Mouse (Mus musculus) liver, embryonic 14 days (tissue): Measurements from ENCODE around the gene Dnajc12. TPM values are rescaled to one million over a fixed set of nuclear protein-coding genes. Genes with fewer than 3 reads are reported as not detected.

Experiments used
- polyA plus RNA-seq: library from polyadenylated mRNA; depleted of rRNA; stranded (reverse); fragments of >200 nt; gene quantifications from 2 replicates; pipeline ENCODE4 v1.2.3, GENCODE M21; 2012; rRNA removed

The Dnajc12 gene
- 9.1 and 9.6 TPM in 2 replicates for polyA plus RNA-seq

GRCm38 (mm10) chr10:63382372-63383279, at the start of gene Dnajc12:
Gene Dnajc12 (plus strand): TSS chr10:63382443.

GRCm38 (mm10) chr10:63381498-63382280, 554 bp upstream of the Dnajc12 start, which contains the start of gene Sirt1:
Gene Sirt1 (minus strand): TSS chr10:63381704.

GRCm38 (mm10) chr10:63421739-63422735, 39.8 kb downstream of the Dnajc12 start, which contains the start of gene Gm7075:
Gene Gm7075 (minus strand): TSS chr10:63421789.

GRCm38 (mm10) chr10:63429785-63430305, 47.6 kb downstream of the Dnajc12 start, which contains the start of gene Ctnna3:
Gene Ctnna3 (plus strand): TSS chr10:63430098.

Other genes with a start within 250 kb of the Dnajc12 start
- 0.03 and 0.14 TPM in 2 replicates for gene Mypn, start 178.5 kb upstream of the Dnajc12 start, polyA plus RNA-seq
- gene Herc4, start 138.6 kb upstream of the Dnajc12 start, polyA plus RNA-seq = 21.7 and 23.5 TPM in 2 replicates
- 8.7 and 9.6 TPM in 2 replicates for gene Sirt1, start 739 bp upstream of the Dnajc12 start, polyA plus RNA-seq
- gene Gm7075, start 39.3 kb downstream of the Dnajc12 start, polyA plus RNA-seq = 0.09 and 0.12 TPM in 2 replicates
- 0.01 and 0.06 TPM in 2 replicates for gene Ctnna3, start 47.7 kb downstream of the Dnajc12 start, polyA plus RNA-seq